Mouse (Mus musculus) layer of hippocampus, postnatal 36 days (tissue): Measurements from ENCODE around the gene Col19a1. TPM values are rescaled to one million over a fixed set of nuclear protein-coding genes. Genes with fewer than 3 reads are reported as not detected.
A peak's percentile ranks its signal among the peaks of the same experiment; 100 is the strongest.

Source experiments
- DNase-seq, 2 experiments: peaks; one replicate each; pipeline ENCODE4 v3.0.0; 2022
- total RNA-seq, 2 experiments: library from RNA; stranded (reverse); gene quantifications; 2 replicates each; pipeline ENCODE4 v1.2.3; 2021

The Col19a1 gene
- total RNA-seq, 2 experiments from 2014 or later: 21.9 to 23.4 TPM

GRCm38 (mm10) chr1:24310193-24310592, 277.1 kb downstream of the Col19a1 start:
- DNase-seq: no peak

GRCm38 (mm10) chr1:24303077-24303476, 284.2 kb downstream of the Col19a1 start:
- no peak for DNase-seq

GRCm38 (mm10) chr1:24302674-24303073, 284.6 kb downstream of the Col19a1 start:
- peak; percentile 51 to 58 for DNase-seq

GRCm38 (mm10) chr1:24300700-24301099, 286.6 kb downstream of the Col19a1 start:
- no peak for DNase-seq

DNA sequence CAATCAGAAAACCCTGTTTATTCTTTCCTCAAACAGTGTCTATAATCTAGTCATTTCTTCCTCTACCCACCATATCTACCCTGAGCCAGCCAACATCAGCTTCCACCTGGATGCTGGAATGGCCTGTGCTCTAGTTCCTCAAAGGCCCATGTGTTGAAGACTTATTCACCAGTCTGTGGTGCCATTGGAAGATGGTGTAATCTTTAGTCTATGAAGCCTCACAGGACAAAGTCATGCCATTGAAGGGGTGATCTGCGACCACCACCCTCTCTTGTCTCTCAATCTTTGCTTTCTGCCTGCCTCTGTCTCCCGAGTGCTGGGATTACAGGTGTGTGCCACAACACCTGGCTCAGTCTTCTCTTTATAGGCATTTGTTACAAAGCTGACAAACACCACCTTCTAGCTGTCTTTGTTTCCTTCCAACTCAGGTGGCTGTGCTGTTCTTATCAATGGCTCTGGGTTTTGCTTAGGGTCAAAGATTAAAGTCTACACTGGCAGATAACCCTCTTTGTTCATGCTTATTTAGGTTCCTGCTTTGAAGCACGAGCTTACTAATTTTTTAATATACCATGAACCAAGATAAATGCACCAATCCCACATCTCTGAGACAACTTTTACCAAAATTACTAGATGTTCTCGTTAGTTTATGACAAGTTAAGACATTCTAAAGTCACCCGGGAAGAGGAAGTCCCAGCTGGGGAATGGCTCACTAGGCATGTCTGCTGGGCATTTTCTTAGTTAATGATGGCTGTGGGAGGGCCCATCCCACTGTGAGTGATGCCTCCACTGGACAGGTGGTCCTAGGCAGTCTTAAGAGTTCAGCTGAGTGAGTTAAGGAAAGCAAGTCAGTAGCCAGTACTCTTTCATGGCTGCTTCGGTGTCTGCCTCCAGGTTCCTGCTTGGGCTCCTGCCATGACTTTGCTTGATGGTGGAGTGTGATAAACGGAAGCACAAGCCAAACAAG, 292.0 kb downstream of the Col19a1 start:
- DNase-seq: no peak

- DNase-seq: no peak
Observed at GRCm38 (mm10) chr1:24292515-24292914, 294.8 kb downstream of the Col19a1 start.

- no peak for DNase-seq
Observed at GRCm38 (mm10) chr1:24286360-24286759, 300.9 kb downstream of the Col19a1 start.

- DNase-seq: no peak
Observed at GRCm38 (mm10) chr1:24267022-24267421, 320.2 kb downstream of the Col19a1 start.

DNA sequence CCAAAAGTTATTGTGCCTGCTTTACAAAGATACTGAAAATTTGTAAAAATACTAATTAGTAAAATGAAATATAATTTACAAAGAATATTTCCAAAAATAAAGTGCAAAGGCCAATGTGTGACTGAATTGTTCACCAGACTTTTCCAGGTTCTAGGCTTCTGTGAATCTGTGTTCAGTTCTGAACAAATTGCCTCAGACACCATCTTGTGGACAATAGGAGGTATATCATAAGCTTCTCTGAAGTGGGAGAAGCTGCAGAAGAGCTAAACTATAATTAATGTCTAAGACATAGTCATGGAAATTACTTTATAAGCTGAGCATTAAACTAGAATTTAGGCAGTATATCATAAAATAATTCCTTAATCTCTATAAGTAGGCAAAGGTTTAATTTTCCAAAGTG, 326.1 kb downstream of the Col19a1 start:
- DNase-seq: no peak

DNA sequence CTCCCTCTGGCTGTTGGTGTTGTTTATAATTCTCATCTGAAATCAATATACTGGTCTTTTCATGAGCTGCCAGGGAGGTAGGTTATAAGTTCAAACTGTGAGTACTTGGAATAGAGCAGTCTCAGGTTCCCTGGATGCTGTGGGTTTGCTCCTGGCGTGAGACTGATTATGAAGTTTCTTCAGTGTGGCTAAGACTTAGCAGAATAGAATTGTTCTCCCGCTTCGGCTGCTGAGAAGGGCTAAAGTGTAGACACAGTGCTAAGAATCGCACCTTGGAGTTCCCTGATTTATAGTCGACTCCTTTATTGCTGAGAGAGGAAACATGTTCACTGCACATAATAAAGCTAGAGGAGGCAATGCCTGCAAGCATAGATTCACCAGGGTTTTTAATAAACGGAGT, 327.9 kb downstream of the Col19a1 start:
- DNase-seq: no peak

- no peak for DNase-seq
Observed at GRCm38 (mm10) chr1:24257961-24258360, 329.3 kb downstream of the Col19a1 start.

GRCm38 (mm10) chr1:24249105-24249664, 338.1 kb downstream of the Col19a1 start:
- DNase-seq: no peak

DNA sequence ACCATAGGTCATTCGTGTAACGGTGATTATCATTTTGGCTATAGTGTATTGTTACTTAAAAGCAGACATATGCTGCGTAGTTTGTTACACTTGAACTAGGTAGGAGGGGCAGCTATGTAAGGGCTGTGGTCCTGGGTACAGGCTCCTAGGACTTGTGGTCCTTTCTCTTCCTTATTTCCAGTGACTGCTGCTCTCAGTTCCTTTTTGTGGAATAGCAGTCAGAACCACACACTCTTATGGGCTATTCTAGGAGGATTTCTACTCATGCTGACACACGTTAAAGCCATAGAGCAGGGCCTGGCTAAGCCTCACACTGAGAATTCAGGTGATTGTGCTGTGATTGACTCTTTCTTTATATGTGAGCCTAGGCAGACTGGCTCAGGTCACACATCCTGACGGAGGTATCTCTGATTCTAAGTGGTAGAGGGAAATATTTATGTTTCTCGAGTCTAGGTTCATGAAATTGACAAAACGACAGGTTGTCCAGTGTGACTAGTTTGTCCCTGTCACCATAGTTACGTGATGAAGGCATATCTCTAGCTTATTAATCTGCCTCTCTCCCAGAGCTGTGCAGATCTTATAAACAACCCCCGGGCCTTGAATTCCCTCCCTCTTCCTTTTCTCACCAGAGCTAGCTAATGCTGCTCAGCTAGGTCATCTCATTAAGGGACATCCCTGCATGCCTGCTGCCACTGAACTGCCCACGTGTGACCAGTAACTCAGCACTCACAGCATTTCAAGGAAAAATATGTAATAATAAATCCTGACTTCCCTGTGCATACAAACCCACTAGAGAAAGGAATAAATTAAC, 338.8 kb downstream of the Col19a1 start:
- no peak for DNase-seq

- no peak for DNase-seq
Observed at GRCm38 (mm10) chr1:24245700-24246375, 341.4 kb downstream of the Col19a1 start.

DNA sequence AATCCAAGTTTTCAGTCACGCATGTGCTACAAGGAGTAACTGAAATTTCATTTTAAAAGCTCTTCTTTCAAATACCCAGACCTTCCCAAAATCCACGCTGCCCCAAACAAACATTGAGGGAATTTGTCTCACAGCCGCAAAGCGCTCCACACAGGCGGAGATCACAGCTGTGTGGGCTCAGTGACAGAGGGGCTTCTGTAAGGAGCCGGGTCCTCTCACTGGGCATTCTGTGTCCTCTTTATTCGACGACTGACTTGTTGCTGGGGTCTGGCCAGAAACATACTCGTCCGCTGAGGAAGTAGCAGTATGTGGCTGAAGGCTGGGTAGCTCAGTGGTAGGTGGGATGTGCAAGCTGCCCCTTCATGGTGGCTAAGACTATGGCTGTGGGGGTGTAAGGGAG, 342.3 kb downstream of the Col19a1 start:
- DNase-seq: no peak

- no peak for DNase-seq
Observed at GRCm38 (mm10) chr1:24240039-24240691, 347.1 kb downstream of the Col19a1 start.

DNA sequence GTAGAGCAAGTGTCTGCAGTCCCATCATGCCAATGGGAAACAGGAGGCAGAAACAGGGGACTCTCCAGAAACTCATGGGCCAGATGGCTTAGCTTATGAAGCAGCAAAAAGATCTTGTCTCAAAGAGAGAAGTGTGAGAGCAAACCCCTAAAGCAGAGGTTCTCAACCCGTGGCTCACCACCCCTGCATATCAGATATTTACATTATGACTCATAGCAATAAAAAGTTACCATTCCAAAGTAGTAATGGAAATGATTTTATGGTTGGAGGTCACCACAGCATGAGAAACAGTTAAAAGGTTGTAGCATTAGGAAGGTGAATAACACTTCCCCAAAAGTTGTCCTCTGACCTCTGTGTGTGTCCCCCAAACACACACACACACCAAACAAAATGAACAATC, 350.9 kb downstream of the Col19a1 start:
- no peak for DNase-seq

DNA sequence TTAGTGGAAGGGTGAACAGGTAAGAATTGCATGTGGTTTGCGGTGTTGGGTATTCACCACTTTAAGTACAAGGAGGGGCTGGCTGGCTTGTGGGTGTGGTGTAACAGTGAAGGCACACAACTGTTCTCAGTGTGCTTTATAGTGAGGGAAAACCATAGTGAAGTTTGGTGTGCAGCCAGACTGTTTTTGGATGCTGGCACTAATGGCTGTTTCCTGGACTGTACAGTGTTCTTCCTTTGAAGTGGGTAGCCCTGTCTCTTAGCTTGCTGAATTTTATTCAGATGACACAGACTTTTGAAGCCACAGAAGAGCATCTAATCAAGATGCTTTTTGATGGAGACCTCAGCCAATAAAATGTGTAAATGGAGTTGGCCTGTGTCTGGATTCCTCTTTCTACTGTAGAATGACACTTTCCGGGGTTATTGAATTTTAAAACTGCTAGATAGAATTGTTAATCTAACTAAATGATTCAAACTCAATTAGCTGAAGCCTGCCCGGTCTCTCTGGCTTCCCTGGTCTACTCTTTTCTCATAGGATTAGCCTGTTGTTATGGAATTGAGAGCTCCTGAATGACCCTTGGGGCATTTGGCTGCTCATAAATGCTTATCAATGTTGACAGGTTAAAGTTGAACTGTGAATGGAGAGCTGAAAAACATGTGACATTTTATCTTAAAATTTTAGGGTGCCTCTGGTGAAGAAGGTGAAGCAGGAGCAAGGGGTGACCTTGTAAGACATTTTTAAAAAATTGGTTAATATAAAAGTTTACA, 355.6 kb downstream of the Col19a1 start:
- DNase-seq: no peak

DNA sequence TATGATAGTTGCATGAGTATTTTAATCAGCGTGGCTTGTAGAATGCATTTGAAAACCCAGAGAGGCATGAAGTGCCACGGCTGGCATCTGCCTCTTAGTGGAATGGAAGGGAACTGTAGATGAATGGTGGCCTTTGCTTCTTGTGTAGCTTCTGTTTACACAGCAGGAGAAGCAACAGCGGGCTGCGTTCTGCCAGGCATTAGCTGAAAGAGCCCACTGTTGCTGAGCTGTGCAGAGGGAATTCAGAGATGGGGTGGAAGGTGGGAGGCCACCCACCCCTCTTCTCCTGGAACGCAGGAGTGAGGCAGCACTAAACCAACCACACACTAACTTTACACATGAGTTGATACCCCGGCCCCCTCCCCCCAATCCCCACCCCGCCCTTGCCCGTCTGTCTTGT, 356.8 kb downstream of the Col19a1 start:
- DNase-seq: no peak

DNA sequence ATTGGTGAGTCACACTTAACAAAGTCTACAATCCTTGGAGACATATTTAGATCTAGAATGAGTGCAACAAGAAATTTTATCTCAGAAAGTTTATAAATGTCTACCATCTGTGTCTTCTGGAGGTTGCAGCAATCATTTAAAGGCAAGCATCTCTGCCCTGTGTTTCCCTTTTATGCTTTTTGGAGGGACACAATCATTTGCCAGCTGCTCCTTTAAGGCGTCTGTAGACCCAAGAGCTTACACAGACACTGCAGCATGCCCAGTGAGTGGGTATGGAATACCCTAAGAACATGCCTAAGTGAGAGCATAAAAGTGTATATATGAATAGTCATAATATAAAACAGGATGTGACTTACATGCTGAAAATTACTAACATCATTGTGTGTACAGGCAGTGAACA, 357.7 kb downstream of the Col19a1 start:
- no peak for DNase-seq
